Mouse (Mus musculus) midbrain, postnatal 0 days (tissue): Measurements from ENCODE around the gene Klk1b9. TPM values are rescaled to one million over a fixed set of nuclear protein-coding genes. Genes with fewer than 3 reads are reported as not detected.
A peak's percentile ranks its signal among the peaks of the same experiment; 100 is the strongest.
"Not testable (repeated sequence)": the region's sequence is repeated elsewhere in the genome, so short reads cannot be mapped to it uniquely, and the experiment has no call there.

ENCODE experiments used
- ATAC-seq: fragments of 200-750 bp; cut with Nextera tagmentation; 2 replicates; pipeline ENCODE4 v1.8.0; 2017; ENCODE audit warnings: moderate number of reproducible peaks, mild to moderate bottlenecking, moderate TSS enrichment, moderate library complexity; ENCODE audit not compliant: low FRiP score
- DNase-seq: peaks from one replicate; pipeline ENCODE4 v3.0.0-alpha.2; 2015; ENCODE audit warnings: low spot score
- H3K27ac ChIP-seq: fragments of 300-500 bp; sonication (generic); 2 replicates; pipeline ENCODE4 v1.5.1; 2014; ENCODE audit warnings: low read depth, mild to moderate bottlenecking, low read length, mixed read lengths
- H3K27me3 ChIP-seq: fragments of 300-500 bp; sonication (generic); 2 replicates; pipeline ENCODE4 v1.6.1; 2014; ENCODE audit warnings: low read length, control low read depth, mixed read lengths; ENCODE audit not compliant: insufficient read depth
- H3K36me3 ChIP-seq: fragments of 300-500 bp; sonication (generic); 2 replicates; pipeline ENCODE4 v1.6.1; 2014; ENCODE audit warnings: low read length, control low read depth, mixed read lengths; ENCODE audit not compliant: insufficient read depth
- H3K4me1 ChIP-seq: fragments of 300-500 bp; sonication (generic); 2 replicates; pipeline ENCODE4 v1.6.1; 2014; ENCODE audit warnings: mild to moderate bottlenecking, control low read depth, antibody characterized with exemption, low read length, mixed read lengths; ENCODE audit not compliant: insufficient read depth
- H3K4me2 ChIP-seq: fragments of 300-500 bp; sonication (generic); 2 replicates; pipeline ENCODE4 v1.6.1; 2014; ENCODE audit warnings: low read depth, mild to moderate bottlenecking, low read length, mixed read lengths; ENCODE audit not compliant: poor library complexity, severe bottlenecking
- H3K4me3 ChIP-seq: fragments of 300-500 bp; sonication (generic); 2 replicates; pipeline ENCODE4 v1.5.1; 2014; ENCODE audit warnings: low read depth, mild to moderate bottlenecking, low read length, moderate library complexity
- H3K9ac ChIP-seq: fragments of 300-500 bp; sonication (generic); replicated peaks from 2 replicates; pipeline ENCODE4 v1.6.1; 2014; ENCODE audit warnings: mild to moderate bottlenecking, low read length, moderate library complexity, mixed read lengths; ENCODE audit not compliant: poor library complexity, severe bottlenecking
- H3K9me3 ChIP-seq: fragments of 300-500 bp; sonication (generic); 2 replicates; pipeline ENCODE4 v1.6.1; 2016; ENCODE audit warnings: low read length, control low read depth
- CTCF ChIP-seq: IDR thresholded peaks from 2 replicates; pipeline ENCODE4 v1.5.1; 2016; ENCODE audit warnings: antibody characterized with exemption, mild to moderate bottlenecking
- WGBS: fragments of 180-500 bp; shearing (Covaris S2); extraction: QIAGEN DNeasy Blood & Tissue Kit; methylation state at CpG from one replicate; pipeline ENCODE4 v1.1.7; 2014; 5-methylcytosine and 5-hydroxymethylcytosine counted together
- polyA plus RNA-seq: library from polyadenylated mRNA; unstranded; fragments of >200 nt; fragmentation: Nextera tagmentation; extraction: Ambion mirVana; gene quantifications from 2 replicates; pipeline ENCODE4 v1.2.1, GENCODE M21; 2015
- total RNA-seq: library from RNA; depleted of rRNA; stranded (reverse); fragments of >200 nt; gene quantifications from 2 replicates; pipeline ENCODE4 v1.2.3, GENCODE M21; 2014; rRNA removed

Gene Klk1b9
- total RNA-seq, result not detected in 2 replicates
- not detected in 2 replicates for polyA plus RNA-seq

DNA sequence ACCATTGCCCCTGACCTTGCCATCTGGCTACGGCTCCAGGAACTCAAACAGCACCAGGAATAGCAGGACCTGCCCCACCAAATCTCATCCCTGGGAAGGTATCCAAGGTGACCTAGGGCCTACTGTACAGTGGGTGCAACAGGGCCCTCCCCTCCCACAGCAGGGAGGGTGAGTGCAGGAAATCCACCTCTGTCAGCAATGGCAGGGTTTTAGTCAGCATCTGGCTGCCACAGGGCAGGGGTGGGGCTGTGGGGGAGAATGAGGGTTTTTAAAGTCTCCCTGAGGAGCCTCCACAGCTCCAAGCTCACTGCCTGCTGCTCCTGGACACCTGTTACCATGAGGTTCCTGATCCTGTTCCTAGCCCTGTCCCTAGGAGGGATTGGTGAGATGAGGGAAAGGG lies at the start of gene Klk1b9:
Gene Klk1b9, plus strand, starts transcription at position 301 of the 400 bp plus-strand sequence.
- not testable (repeated sequence) for H3K4me1 ChIP-seq, DNase-seq, H3K9ac ChIP-seq, H3K4me2 ChIP-seq, H3K9me3 ChIP-seq, H3K4me3 ChIP-seq, H3K27me3 ChIP-seq, H3K27ac ChIP-seq, H3K36me3 ChIP-seq, ATAC-seq
- 71% methylated on average over 1 of the region's 1 CpGs for WGBS

DNA sequence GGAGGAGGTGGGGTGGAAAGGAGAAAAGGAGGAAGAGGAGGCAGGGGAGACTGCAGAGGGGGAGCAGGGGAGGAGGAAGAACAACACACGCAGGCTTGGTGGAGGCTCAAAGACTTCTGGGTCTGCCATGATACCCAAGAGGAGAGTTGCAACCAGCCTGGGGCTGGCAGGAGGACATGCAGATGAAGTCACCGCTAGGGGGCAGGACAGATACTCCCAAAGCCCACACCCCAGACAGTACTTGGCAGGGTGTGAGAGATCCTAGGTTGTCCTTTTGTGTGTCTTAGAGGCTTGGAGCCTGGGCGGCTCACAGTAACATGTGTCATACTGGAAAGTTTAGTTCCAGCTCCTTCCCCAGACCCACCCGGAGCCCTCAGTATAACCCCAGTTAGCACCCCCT lies 47.3 kb upstream of the Klk1b9 start:
- DNase-seq, result peak; percentile 8
- TF ChIP-seq CTCF, result peak; percentile 24
- no peaks in the 10 kb centered on the region for H3K36me3 ChIP-seq
- no peaks in the 10 kb centered on the region for H3K4me1 ChIP-seq
- no peak overlapping the region for H3K4me3 ChIP-seq
- H3K4me2 ChIP-seq, result no peak overlapping the region
- no peak for ATAC-seq
- no peak overlapping the region for H3K27ac ChIP-seq
- 46% methylated on average over 4 of the region's 4 CpGs for WGBS
- no peaks in the 10 kb centered on the region for H3K27me3 ChIP-seq
- H3K9me3 ChIP-seq, result no peaks in the 10 kb centered on the region
- no peak overlapping the region for H3K9ac ChIP-seq

DNA sequence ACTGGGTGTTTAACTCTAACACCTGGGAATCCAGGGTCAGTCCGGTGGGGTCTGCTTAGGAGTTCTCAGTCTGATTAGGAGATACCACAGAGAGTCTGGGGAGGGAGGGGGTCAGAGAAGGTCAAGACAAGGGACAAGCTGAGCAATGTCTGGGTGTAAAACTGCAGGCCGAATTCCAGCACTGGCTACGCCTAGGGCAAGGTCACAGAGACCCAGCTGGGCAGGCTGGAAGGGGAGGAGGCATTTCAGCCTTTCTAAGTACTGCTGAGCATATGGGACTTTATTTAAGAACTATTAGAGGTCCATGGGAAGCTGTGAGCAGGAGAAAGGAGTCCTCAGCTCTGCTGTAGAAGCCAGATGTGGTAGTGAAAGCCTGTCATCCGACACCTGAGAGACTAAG lies 43.5 kb upstream of the Klk1b9 start:
- ATAC-seq, result no peak
- Histone ChIP-seq H3K9me3 (no peaks in the 10 kb centered on the region), H3K4me1 (no peaks in the 10 kb centered on the region), H3K4me3 (no peak overlapping the region), H3K27ac (no peak overlapping the region), H3K9ac (no peak overlapping the region), H3K36me3 (no peaks in the 10 kb centered on the region), H3K27me3 (no peaks in the 10 kb centered on the region), H3K4me2 (no peak overlapping the region)
- no peak for DNase-seq
- TF ChIP-seq CTCF, result no peak
- WGBS, result 70% methylated on average over 4 of the region's 4 CpGs

DNA sequence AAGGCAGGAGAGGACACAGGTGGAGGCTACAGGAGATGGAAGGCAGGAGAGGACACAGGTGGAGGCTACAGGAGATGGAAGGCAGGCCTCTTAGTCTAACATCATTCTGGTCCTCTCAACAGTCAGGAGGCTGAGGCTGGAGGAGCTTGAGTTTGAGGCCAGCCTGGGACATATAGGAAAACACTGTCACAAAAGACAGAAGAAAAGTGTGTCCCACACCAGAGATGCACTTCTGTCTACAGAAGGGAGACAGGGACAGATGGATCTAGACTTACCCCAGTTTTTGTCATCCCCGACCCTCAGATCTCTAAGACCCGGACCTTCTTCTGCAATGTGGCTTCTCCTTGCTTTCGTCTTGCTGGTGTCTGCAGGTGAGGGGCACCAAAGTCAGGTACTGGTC lies 42.4 kb upstream of the Klk1b9 start, which contains the start of gene Klk15:
Gene Klk15, plus strand, starts transcription at position 301 of the 400 bp plus-strand sequence.
- H3K4me2 ChIP-seq, result no peak within 1 kb of the TSS
- no peaks in the 10 kb centered on the region for H3K27me3 ChIP-seq
- TF ChIP-seq CTCF, result no peak
- H3K9me3 ChIP-seq, result no peaks in the 10 kb centered on the region
- H3K4me1 ChIP-seq, result no peaks in the 10 kb centered on the region
- H3K36me3 ChIP-seq, result no peaks in the 10 kb centered on the region
- no peak within 1 kb of the TSS for H3K9ac ChIP-seq
- 96% methylated on average over 3 of the region's 3 CpGs for WGBS
- DNase-seq (no peak), ATAC-seq (no peak)
- no peak within 1 kb of the TSS for H3K4me3 ChIP-seq
- no peak within 1 kb of the TSS for H3K27ac ChIP-seq

- no peaks in the 10 kb centered on the region for H3K27me3 ChIP-seq
- ATAC-seq (no peak), DNase-seq (no peak)
- H3K4me1 ChIP-seq, result no peaks in the 10 kb centered on the region
- H3K4me3 ChIP-seq, result no peak overlapping the region
- H3K9me3 ChIP-seq, result no peaks in the 10 kb centered on the region
- whole genome bisulfite sequencing, result 69% methylated on average over 3 of the region's 3 CpGs
- no peak overlapping the region for H3K4me2 ChIP-seq
- no peaks in the 10 kb centered on the region for H3K36me3 ChIP-seq
- TF ChIP-seq CTCF, result no peak
- no peak overlapping the region for H3K9ac ChIP-seq
- no peak overlapping the region for H3K27ac ChIP-seq
Observed at GRCm38 (mm10) chr7:43934747-43935146, 41.1 kb upstream of the Klk1b9 start.

- WGBS, result 85% methylated on average over 14 of the region's 14 CpGs
Observed at GRCm38 (mm10) chr7:43936551-43936950, 39.3 kb upstream of the Klk1b9 start.

GRCm38 (mm10) chr7:43942293-43942692 lies 33.6 kb upstream of the Klk1b9 start:
- not testable (repeated sequence) for H3K4me2 ChIP-seq, H3K4me1 ChIP-seq, H3K27ac ChIP-seq, H3K27me3 ChIP-seq, H3K9ac ChIP-seq, ATAC-seq, H3K9me3 ChIP-seq, H3K36me3 ChIP-seq, DNase-seq, H3K4me3 ChIP-seq
- WGBS, result 76% methylated on average over 3 of the region's 3 CpGs

More at GRCm38 (mm10) chr7:43936551-43936950, 39.3 kb upstream of the Klk1b9 start:
- Histone ChIP-seq H3K27me3 (no peaks in the 10 kb centered on the region), H3K9me3 (no peaks in the 10 kb centered on the region), H3K36me3 (no peaks in the 10 kb centered on the region), H3K4me3 (no peak overlapping the region), H3K4me2 (no peak overlapping the region), H3K9ac (no peak overlapping the region), H3K4me1 (no peaks in the 10 kb centered on the region), H3K27ac (no peak overlapping the region)
- TF ChIP-seq CTCF, result no peak
- no peak for ATAC-seq
- no peak for DNase-seq
